Mouse (Mus musculus): ENCODE results near the gene Trnp1. TPM values are rescaled to one million over a fixed set of nuclear protein-coding genes. Genes with fewer than 3 reads are reported as not detected.

Trnp1 gene
- total RNA-seq, 2 experiments from 2014 or later, result 6.9 to 8.0 TPM

- no peak for DNase-seq (ENCODE audit: low spot score in 2 of 2)
These were observed 35.2 kb downstream of the Trnp1 start for GRCm38 (mm10) chr4:133463184-133463583.

DNA sequence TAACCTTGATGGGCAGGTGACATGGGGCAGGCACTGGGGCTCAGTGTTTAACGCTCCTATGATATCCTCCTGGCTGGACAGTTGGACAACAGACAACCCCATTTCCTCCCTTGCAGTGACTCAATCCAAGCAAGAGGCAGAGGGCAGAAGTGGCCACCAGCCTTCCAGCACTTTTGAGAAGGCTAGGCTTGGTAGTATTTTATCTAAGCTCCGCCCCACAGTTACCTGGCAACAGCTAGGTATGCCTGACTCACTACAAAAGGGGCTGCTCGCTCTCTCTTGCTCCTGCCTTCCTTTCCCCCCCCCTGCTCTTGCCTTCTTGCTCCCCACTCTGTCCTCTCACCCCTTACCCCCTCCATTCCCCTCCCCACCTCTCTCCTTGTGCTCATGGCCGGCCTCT, 37.0 kb downstream of the Trnp1 start:
- no peak for DNase-seq (ENCODE audit: low spot score in 2 of 2)

DNA sequence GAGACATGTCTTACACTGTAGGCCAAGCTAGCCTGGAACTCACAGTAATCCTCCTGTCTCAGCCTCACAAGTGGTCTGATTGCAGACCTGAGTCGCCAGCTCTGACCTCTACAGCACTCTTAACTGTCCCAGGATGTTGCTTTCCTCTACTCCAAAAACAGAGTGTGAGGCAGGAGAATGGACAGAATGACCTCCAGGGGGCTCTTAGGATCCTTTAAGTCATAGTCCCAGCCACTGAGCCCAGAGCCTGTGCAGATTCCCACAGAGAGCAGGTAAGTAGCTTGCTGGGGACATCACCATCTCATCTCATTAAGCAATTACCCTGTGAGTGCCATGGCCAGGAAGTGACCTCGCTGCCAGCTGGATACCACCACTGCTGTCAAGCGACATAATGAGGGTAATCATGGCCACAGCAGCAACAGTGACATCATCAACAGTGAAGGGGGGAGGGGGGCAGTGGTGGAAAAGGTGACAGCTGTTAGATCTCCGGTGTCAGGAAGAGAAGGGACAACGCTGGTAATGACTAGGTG, 37.5 kb downstream of the Trnp1 start:
- no peak for DNase-seq (ENCODE audit: low spot score in 2 of 2)

GRCm38 (mm10) chr4:133460006-133460405, 38.3 kb downstream of the Trnp1 start:
- no peak for DNase-seq (ENCODE audit: low spot score in 2 of 2)

- DNase-seq (ENCODE audit: low spot score in 2 of 2), result no peak
These were observed 40.3 kb downstream of the Trnp1 start for GRCm38 (mm10) chr4:133458044-133458443.

DNA sequence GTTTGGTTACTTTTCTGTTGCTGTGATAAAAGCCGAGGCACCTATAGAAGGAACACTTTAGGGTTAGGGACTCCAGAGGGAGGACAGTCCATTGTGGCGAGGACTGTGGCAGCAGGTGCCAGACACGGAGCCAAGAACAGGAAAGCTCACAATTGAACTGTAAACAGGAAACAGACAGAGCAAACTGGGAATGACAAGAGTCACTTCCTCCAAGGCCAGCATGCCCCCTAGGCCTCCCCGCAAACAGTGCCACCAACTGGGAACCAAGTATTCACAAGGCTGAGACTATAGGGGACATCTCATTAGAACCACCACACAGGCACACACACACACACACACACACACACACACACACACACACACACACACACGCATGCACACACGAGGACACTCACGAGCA, 45.9 kb downstream of the Trnp1 start:
- no peak for DNase-seq (ENCODE audit: low spot score in 2 of 2)

DNA sequence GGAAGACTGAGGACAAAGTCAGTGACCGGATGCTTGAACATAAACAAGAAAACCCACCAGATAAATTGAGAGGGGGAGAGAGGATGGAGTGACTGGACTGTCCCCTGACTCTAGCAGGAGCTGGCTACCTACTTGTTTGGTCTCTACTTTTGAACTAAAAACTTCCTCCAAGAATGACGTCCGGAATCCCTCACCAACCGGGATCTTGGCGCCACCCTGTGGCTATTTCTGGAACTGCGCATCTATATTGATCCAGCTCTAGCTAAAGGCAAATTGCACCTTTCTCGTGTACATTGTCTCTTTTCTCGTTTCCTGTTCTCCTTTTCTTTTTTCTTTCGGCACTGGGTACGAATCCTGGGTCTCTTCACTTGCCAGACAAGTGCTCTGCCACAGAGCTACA, 46.8 kb downstream of the Trnp1 start:
- DNase-seq (ENCODE audit: low spot score in 2 of 2), result peak; percentile 63 to 69

DNA sequence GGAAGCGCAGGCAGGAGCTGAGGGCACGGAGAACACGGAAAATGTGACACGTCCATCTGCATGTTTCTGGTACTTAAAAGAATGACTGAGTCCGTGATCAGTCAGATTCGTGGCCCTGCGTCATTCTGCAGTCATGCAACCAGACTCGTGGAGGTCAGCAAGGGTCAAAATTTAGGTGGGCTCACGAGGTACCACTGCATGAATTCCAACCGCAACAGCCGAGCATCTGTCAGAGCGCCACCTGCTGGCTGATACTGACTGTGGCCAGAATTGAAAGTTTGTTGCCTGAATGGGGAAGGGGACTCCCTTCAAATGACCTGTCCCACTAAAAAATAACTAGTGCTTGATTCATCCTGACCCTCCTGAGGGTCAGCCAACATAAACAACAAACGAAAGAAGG, 48.6 kb downstream of the Trnp1 start:
- DNase-seq (ENCODE audit: low spot score in 2 of 2), result no peak

GRCm38 (mm10) chr4:133448708-133449388, 49.5 kb downstream of the Trnp1 start:
- no peak for DNase-seq (ENCODE audit: low spot score in 2 of 2)

- DNase-seq (ENCODE audit: low spot score in 2 of 2), result no peak
These were observed 50.4 kb downstream of the Trnp1 start for GRCm38 (mm10) chr4:133447967-133448366.

GRCm38 (mm10) chr4:133447366-133447765, 51.0 kb downstream of the Trnp1 start:
- no peak for DNase-seq (ENCODE audit: low spot score in 2 of 2)

DNA sequence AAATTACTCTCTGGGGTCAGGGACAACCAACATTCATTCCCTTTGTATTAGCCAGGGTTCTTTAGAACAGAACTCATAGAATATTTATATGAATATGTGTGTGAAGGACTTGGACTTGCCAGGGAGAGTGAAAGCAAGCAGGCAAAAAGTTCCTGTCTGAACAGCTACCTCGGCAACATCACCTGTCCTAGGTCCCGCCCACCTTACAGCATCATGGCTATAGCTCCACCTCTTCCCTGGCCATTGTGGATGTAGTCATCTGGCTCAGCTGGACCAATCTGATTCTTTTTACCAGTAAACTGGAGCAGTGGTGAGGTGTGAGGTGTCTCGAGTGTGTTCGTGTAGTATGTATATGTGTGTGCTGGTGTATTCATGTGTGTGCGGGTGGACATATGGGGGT, 52.6 kb downstream of the Trnp1 start:
- no peak for DNase-seq (ENCODE audit: low spot score in 2 of 2)

DNA sequence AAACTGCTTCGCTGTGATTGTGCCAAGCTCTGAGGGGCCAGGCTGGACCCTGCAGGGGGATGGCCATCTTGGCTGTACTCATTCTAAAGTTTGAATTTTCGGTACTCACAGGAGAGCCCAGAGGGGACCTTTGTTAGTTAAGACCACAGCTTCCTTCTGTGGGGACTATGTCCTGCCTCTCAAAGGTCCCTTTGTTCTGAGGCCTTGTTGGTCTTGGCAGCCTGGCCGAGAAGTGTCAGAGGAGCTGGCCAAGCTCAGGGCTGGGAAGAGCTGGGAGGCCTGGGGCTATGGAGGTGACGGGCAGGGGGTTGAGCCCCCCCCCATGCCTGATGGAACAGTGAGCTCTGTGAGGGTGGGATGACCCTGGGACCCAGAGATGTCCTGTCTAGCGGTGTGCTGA, 55.3 kb downstream of the Trnp1 start:
- no peak for DNase-seq (ENCODE audit: low spot score in 2 of 2)

GRCm38 (mm10) chr4:133442194-133442593, 56.2 kb downstream of the Trnp1 start:
- no peak for DNase-seq (ENCODE audit: low spot score in 2 of 2)

Other genes starting within 250 kb of the Trnp1 start
- 1 to 10 TPM; 1.5 to 2.4 TPM for gene Sytl1, start 235.4 kb downstream of the Trnp1 start, total RNA-seq (2021)
- 10 to 100 TPM; 65.5 to 78.0 TPM for gene Tmem222, start 220.8 kb downstream of the Trnp1 start, total RNA-seq (2021)
- 10 to 100 TPM; 36.3 to 39.9 TPM for gene Wdtc1, start 145.1 kb downstream of the Trnp1 start, total RNA-seq (2021)
- gene Slc9a1, start 128.8 kb downstream of the Trnp1 start, total RNA-seq (2021), result 10 to 100 TPM; 52.9 to 54.4 TPM
- under 1 TPM; 0.73 to 0.78 TPM for gene Tent5b, start 18.4 kb downstream of the Trnp1 start, total RNA-seq (2021)
- gene Kdf1, start 20.4 kb upstream of the Trnp1 start, total RNA-seq (2021), result 1 to 10 TPM; 5.0 to 8.0 TPM
- 100 to 1,000 TPM; 129 to 136 TPM for gene Nudc, start 47.4 kb upstream of the Trnp1 start, total RNA-seq (2021)
- 10 to 100 TPM; 20.2 to 24.6 TPM for gene Nr0b2, start 54.8 kb upstream of the Trnp1 start, total RNA-seq (2021)
- gene Gpatch3, start 76.2 kb upstream of the Trnp1 start, total RNA-seq (2021), result 10 to 100 TPM; 10.4 to 14.5 TPM
- 10 to 100 TPM; 13.7 to 16.6 TPM for gene Gpn2, start 85.8 kb upstream of the Trnp1 start, total RNA-seq (2021)
- gene Sfn, start 103.6 kb upstream of the Trnp1 start, total RNA-seq (2021), result 1 to 10 TPM; 3.7 to 4.3 TPM
- gene Zdhhc18, start 151.6 kb upstream of the Trnp1 start, total RNA-seq (2021), result 10 to 100 TPM; 20.8 to 23.9 TPM
- 10 to 100 TPM; 19.8 to 20.2 TPM for gene Pigv, start 174.1 kb upstream of the Trnp1 start, total RNA-seq (2021)

Data from adrenal gland, postnatal 4 days (tissue).